Mouse (Mus musculus) forebrain, embryonic 14.5 days (tissue): ENCODE results near the gene St3gal6. TPM values are rescaled to one million over a fixed set of nuclear protein-coding genes. Genes with fewer than 3 reads are reported as not detected.

ENCODE experiments used
- ATAC-seq: fragments of 200-750 bp; cut with Nextera tagmentation; 2 replicates; pipeline ENCODE4 v1.8.0; 2017; ENCODE audit warnings: mild to moderate bottlenecking, moderate library complexity
- DNase-seq: peaks from one replicate; pipeline ENCODE4 v3.0.0-alpha.2; 2015; ENCODE audit warnings: low spot score
- H3K27ac ChIP-seq: fragments of 300-500 bp; sonication (generic); 2 replicates; pipeline ENCODE4 v1.5.1; 2014; ENCODE audit warnings: low read depth, mild to moderate bottlenecking, control low read depth, low read length, moderate library complexity
- H3K27me3 ChIP-seq: fragments of 300-500 bp; sonication (generic); replicated peaks from 2 replicates; pipeline ENCODE4 v1.6.1; 2014; ENCODE audit warnings: low read length, control low read depth, mixed read lengths; ENCODE audit not compliant: control insufficient read depth, insufficient read depth
- H3K36me3 ChIP-seq: fragments of 300-500 bp; sonication (generic); 2 replicates; pipeline ENCODE4 v1.6.1; 2014; ENCODE audit warnings: low read length, control low read depth; ENCODE audit not compliant: control insufficient read depth, insufficient read depth
- H3K4me1 ChIP-seq: fragments of 300-500 bp; sonication (generic); 2 replicates; pipeline ENCODE4 v1.6.1; 2014; ENCODE audit warnings: antibody characterized with exemption, low read length, control low read depth; ENCODE audit not compliant: control insufficient read depth, insufficient read depth
- H3K4me2 ChIP-seq: fragments of 300-500 bp; sonication (generic); 2 replicates; pipeline ENCODE4 v1.6.1; 2014; ENCODE audit warnings: mild to moderate bottlenecking, control low read depth, low read length
- H3K4me3 ChIP-seq: fragments of 300-500 bp; sonication (generic); 2 replicates; pipeline ENCODE4 v1.5.1; 2014; ENCODE audit warnings: low read depth, low read length, control low read depth
- H3K9ac ChIP-seq: fragments of 300-500 bp; sonication (generic); 2 replicates; pipeline ENCODE4 v1.6.1; 2014; ENCODE audit warnings: mild to moderate bottlenecking, low read length, control low read depth, moderate library complexity
- H3K9me3 ChIP-seq: fragments of 300-500 bp; sonication (generic); replicated peaks from 2 replicates; pipeline ENCODE4 v1.6.1; 2016; ENCODE audit warnings: low read length, control low read depth, mixed read lengths; ENCODE audit not compliant: control insufficient read depth
- WGBS: fragments of 180-500 bp; shearing (Covaris S2); extraction: QIAGEN DNeasy Blood & Tissue Kit; methylation state at CpG from one replicate; pipeline ENCODE4 v1.1.7; 2014; 5-methylcytosine and 5-hydroxymethylcytosine counted together
- polyA plus RNA-seq: library from polyadenylated mRNA; unstranded; fragments of >200 nt; fragmentation: Nextera tagmentation; extraction: Ambion mirVana; gene quantifications from 2 replicates; pipeline ENCODE4 v1.2.1, GENCODE M21; 2014

St3gal6 gene
- polyA plus RNA-seq, 1 experiment from 2014 or later: 7.8 TPM

- Histone ChIP-seq H3K4me3 (no peak overlapping the region), H3K4me2 (no peak overlapping the region), H3K27ac (no peak overlapping the region), H3K36me3 (0 out of 2 replicates have a peak, but pooled peaks cover 6% of the 10 kb centered on the region), H3K9ac (no peak overlapping the region), H3K4me1 (no peaks in the 10 kb centered on the region), H3K27me3 (no peaks in the 10 kb centered on the region), H3K9me3 (no peaks in the 10 kb centered on the region)
- WGBS: 91% methylated on average over 3 of the region's 3 CpGs
- DNase-seq: no peak
- ATAC-seq: no peak
These were observed 48.4 kb downstream of the St3gal6 start for GRCm38 (mm10) chr16:58475544-58476154.

- 41% methylated on average over 3 of the region's 3 CpGs for whole genome bisulfite sequencing
- H3K27me3 ChIP-seq: no peaks in the 10 kb centered on the region
- H3K4me2 ChIP-seq: no peak overlapping the region
- H3K36me3 ChIP-seq: 0 out of 2 replicates have a peak, but pooled peaks cover 6% of the 10 kb centered on the region
- H3K9ac ChIP-seq: no peak overlapping the region
- no peaks in the 10 kb centered on the region for H3K9me3 ChIP-seq
- H3K4me1 ChIP-seq: no peaks in the 10 kb centered on the region
- ATAC-seq: no peak
- H3K4me3 ChIP-seq: no peak overlapping the region
- no peak overlapping the region for H3K27ac ChIP-seq
- DNase-seq: no peak
These were observed 49.2 kb downstream of the St3gal6 start for GRCm38 (mm10) chr16:58474875-58475274.

DNA sequence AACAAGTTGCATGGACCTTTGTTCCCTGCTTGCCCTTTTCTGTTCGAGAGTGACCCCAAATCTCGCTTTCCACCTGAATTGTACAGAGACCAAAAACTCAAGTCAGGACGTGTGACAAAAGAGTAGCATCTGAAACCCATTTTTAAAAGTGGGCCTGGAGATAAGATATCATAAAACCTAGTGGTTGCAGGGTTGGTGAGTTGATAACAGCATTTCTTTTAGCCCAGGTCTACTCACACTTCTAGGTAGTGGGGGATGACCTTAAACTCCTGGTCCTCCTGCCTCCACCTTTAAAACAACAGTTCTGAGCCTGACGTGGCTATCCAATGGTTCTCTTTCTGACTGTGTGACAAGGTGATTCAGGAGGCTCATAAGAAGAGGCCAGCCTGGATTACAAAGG, 53.2 kb downstream of the St3gal6 start:
- no peak overlapping the region for H3K27ac ChIP-seq
- no peaks in the 10 kb centered on the region for H3K9me3 ChIP-seq
- DNase-seq (no peak), ATAC-seq (no peak)
- no peaks in the 10 kb centered on the region for H3K27me3 ChIP-seq
- no peaks in the 10 kb centered on the region for H3K4me1 ChIP-seq
- no peak overlapping the region for H3K4me3 ChIP-seq
- WGBS: 85% methylated on average over 4 of the region's 4 CpGs
- peaks cover 20% of the 10 kb centered on the region for H3K36me3 ChIP-seq
- H3K4me2 ChIP-seq: no peak overlapping the region
- no peak overlapping the region for H3K9ac ChIP-seq

- no peak overlapping the region for H3K9ac ChIP-seq
- peaks cover 28% of the 10 kb centered on the region for H3K36me3 ChIP-seq
- DNase-seq (no peak), ATAC-seq (no peak)
- H3K4me2 ChIP-seq: no peak overlapping the region
- H3K27ac ChIP-seq: no peak overlapping the region
- H3K4me3 ChIP-seq: no peak overlapping the region
- no peaks in the 10 kb centered on the region for H3K27me3 ChIP-seq
- H3K9me3 ChIP-seq: no peaks in the 10 kb centered on the region
- no peaks in the 10 kb centered on the region for H3K4me1 ChIP-seq
- 78% methylated on average over 8 of the region's 8 CpGs for WGBS
These were observed 54.0 kb downstream of the St3gal6 start for GRCm38 (mm10) chr16:58470061-58470460.

GRCm38 (mm10) chr16:58465412-58465811, 58.6 kb downstream of the St3gal6 start:
- DNase-seq (no peak), ATAC-seq (no peak)
- H3K27ac ChIP-seq: no peak overlapping the region
- H3K27me3 ChIP-seq: no peaks in the 10 kb centered on the region
- 95% methylated on average over 9 of the region's 9 CpGs for WGBS
- H3K4me3 ChIP-seq: no peak overlapping the region
- H3K4me1 ChIP-seq: no peaks in the 10 kb centered on the region
- no peak overlapping the region for H3K4me2 ChIP-seq
- no peak overlapping the region for H3K9ac ChIP-seq
- peaks cover 45% of the 10 kb centered on the region for H3K36me3 ChIP-seq
- no peaks in the 10 kb centered on the region for H3K9me3 ChIP-seq

DNA sequence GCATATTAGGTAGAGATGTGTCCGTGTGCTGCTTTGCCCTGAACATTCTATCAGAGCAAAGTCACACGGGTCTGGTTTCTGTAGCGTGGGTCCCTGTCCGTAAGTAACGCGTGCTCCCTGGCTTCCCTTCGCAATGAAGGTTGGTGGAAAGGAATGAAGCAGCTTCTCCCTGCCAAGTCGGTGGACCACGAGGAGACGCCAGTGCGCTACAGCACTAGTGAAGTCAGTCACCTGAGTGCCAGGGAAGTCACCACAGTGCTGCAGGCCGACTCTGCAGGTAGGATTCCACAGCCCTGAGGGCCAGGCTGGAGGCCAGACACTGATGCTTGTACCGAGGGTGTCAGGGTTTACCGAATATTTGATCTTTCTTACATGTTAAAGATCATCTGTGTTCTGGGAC, 60.0 kb downstream of the St3gal6 start:
- Histone ChIP-seq H3K9ac (no peak overlapping the region), H3K36me3 (peaks cover 46% of the 10 kb centered on the region), H3K4me2 (no peak overlapping the region), H3K27ac (no peak overlapping the region), H3K4me1 (no peaks in the 10 kb centered on the region), H3K27me3 (no peaks in the 10 kb centered on the region), H3K9me3 (no peaks in the 10 kb centered on the region), H3K4me3 (no peak overlapping the region)
- WGBS: 93% methylated on average over 14 of the region's 14 CpGs
- no peak for DNase-seq
- no peak for ATAC-seq

- no peaks in the 10 kb centered on the region for H3K27me3 ChIP-seq
- no peak overlapping the region for H3K4me3 ChIP-seq
- H3K9me3 ChIP-seq: no peaks in the 10 kb centered on the region
- peaks cover 52% of the 10 kb centered on the region for H3K36me3 ChIP-seq
- H3K4me2 ChIP-seq: no peak overlapping the region
- no peak overlapping the region for H3K27ac ChIP-seq
- DNase-seq (no peak), ATAC-seq (no peak)
- H3K9ac ChIP-seq: no peak overlapping the region
- 98% methylated on average over 2 of the region's 2 CpGs for WGBS
- H3K4me1 ChIP-seq: no peaks in the 10 kb centered on the region
These were observed 61.5 kb downstream of the St3gal6 start for GRCm38 (mm10) chr16:58462519-58462918.

- DNase-seq (no peak), ATAC-seq (peak; percentile 53; the same call in 1 of the 2 replicates)
- H3K4me1 ChIP-seq: no peaks in the 10 kb centered on the region
- peaks cover 46% of the 10 kb centered on the region for H3K36me3 ChIP-seq
- no peak overlapping the region for H3K27ac ChIP-seq
- no peaks in the 10 kb centered on the region for H3K9me3 ChIP-seq
- H3K4me3 ChIP-seq: no peak overlapping the region
- no peak overlapping the region for H3K9ac ChIP-seq
- H3K27me3 ChIP-seq: no peaks in the 10 kb centered on the region
- WGBS: 92% methylated on average over 2 of the region's 2 CpGs
- H3K4me2 ChIP-seq: no peak overlapping the region
These were observed 62.1 kb downstream of the St3gal6 start for GRCm38 (mm10) chr16:58461856-58462518.

DNA sequence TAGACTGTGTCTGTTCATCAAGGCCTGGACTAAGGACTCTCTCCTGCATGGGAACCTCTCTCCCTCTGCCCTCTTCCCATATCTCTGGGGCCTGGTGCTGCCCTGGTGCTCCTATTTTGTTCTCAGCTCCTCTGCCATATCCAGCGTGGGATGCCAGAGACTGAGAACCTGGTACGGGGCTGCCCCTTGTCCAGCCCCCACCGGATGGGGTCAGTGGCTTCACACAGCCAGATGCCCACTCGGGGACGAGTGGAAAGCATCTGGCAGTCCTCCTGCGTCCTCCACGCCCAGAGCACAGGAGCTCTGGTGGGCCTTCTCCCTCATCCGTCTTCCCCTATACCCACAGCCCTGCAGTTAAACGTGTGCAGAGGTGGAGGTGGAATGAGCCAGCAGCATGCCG, 63.7 kb downstream of the St3gal6 start:
- Histone ChIP-seq H3K27ac (no peak overlapping the region), H3K4me2 (no peak overlapping the region), H3K9me3 (no peaks in the 10 kb centered on the region), H3K36me3 (peaks cover 41% of the 10 kb centered on the region), H3K4me1 (no peaks in the 10 kb centered on the region), H3K9ac (no peak overlapping the region), H3K4me3 (no peak overlapping the region), H3K27me3 (no peaks in the 10 kb centered on the region)
- no peak for ATAC-seq
- no peak for DNase-seq
- 93% methylated on average over 10 of the region's 10 CpGs for WGBS
